Mouse (Mus musculus) myocyte (in vitro differentiated cells): ENCODE results near the gene Ina. TPM values are rescaled to one million over a fixed set of nuclear protein-coding genes. Genes with fewer than 3 reads are reported as not detected.

Experiments used
- H3K27me3 ChIP-seq: one replicate; pipeline ENCODE4 v1.6.1; 2011; ENCODE audit not compliant: control insufficient read depth, insufficient read depth, insufficient read length
- H3K36me3 ChIP-seq: one replicate; pipeline ENCODE4 v1.6.1; 2011; ENCODE audit not compliant: control insufficient read depth, insufficient read depth
- H3K4me2 ChIP-seq: one replicate; pipeline ENCODE4 v1.6.1; 2011; ENCODE audit warnings: low read depth, control low read depth
- H3K4me3 ChIP-seq: one replicate; pipeline ENCODE4 v1.5.1; 2011; ENCODE audit warnings: mild to moderate bottlenecking, control low read depth, moderate library complexity
- H3K79me2 ChIP-seq: one replicate; pipeline ENCODE4 v1.6.1; 2011; ENCODE audit not compliant: control insufficient read depth, insufficient read depth
- H3ac ChIP-seq: one replicate; pipeline ENCODE4 v1.6.1; 2011; ENCODE audit not compliant: control insufficient read depth, insufficient read length
- CEBPB ChIP-seq: IDR thresholded peaks from 2 replicates; pipeline ENCODE4 v1.6.1; 2011; ENCODE audit warnings: mild to moderate bottlenecking, moderate library complexity; ENCODE audit not compliant: poor library complexity, insufficient read depth, severe bottlenecking
- E2F4 ChIP-seq: IDR thresholded peaks from one replicate; pipeline ENCODE4 v1.6.1; 2011; ENCODE audit warnings: mild to moderate bottlenecking, control low read depth, moderate library complexity; ENCODE audit not compliant: insufficient read depth
- MAX ChIP-seq: IDR thresholded peaks from one replicate; pipeline ENCODE4 v1.6.1; 2011; ENCODE audit warnings: low read depth, mild to moderate bottlenecking, control low read depth
- MYOD1 ChIP-seq, 3 experiments: IDR thresholded peaks; one replicate each; pipeline ENCODE4 v1.6.1; 2011; ENCODE audit warnings: control low read depth in 2 of 3, low read depth in 2 of 3, mild to moderate bottlenecking in 2 of 3, moderate library complexity in 1 of 3; ENCODE audit not compliant: insufficient read length in 2 of 3, control insufficient read depth in 1 of 3
- MYOG ChIP-seq, 3 experiments: IDR thresholded peaks; one replicate each; pipeline ENCODE4 v1.6.1; 2011; ENCODE audit warnings: control low read depth in 2 of 3, low read depth in 2 of 3, mild to moderate bottlenecking in 2 of 3; ENCODE audit not compliant: insufficient read length in 2 of 3, control insufficient read depth in 1 of 3, insufficient read depth in 1 of 3
- POLR2A ChIP-seq: IDR thresholded peaks from one replicate; pipeline ENCODE4 v1.6.1; 2011; ENCODE audit warnings: low read depth, mild to moderate bottlenecking, control low read depth, moderate library complexity; ENCODE audit not compliant: insufficient read length
- POLR2AphosphoS2 ChIP-seq: IDR thresholded peaks from one replicate; pipeline ENCODE4 v1.6.1; 2011; ENCODE audit warnings: low read depth, control low read depth; ENCODE audit not compliant: insufficient read length
- REST ChIP-seq: IDR thresholded peaks from one replicate; pipeline ENCODE4 v1.6.1; 2011; ENCODE audit warnings: mild to moderate bottlenecking, control low read depth, moderate library complexity; ENCODE audit not compliant: insufficient read depth, insufficient read length
- SRF ChIP-seq: IDR thresholded peaks from one replicate; pipeline ENCODE4 v1.6.1; 2011; ENCODE audit warnings: low read depth; ENCODE audit not compliant: control insufficient read depth, insufficient read length
- TCF12 ChIP-seq: IDR thresholded peaks from one replicate; pipeline ENCODE4 v1.6.1; 2011; ENCODE audit warnings: mild to moderate bottlenecking, control low read depth; ENCODE audit not compliant: poor library complexity, insufficient read depth, severe bottlenecking
- TCF3 ChIP-seq: IDR thresholded peaks from one replicate; pipeline ENCODE4 v1.6.1; 2011; ENCODE audit warnings: low read depth, control low read depth; ENCODE audit not compliant: insufficient read length
- USF1 ChIP-seq: IDR thresholded peaks from one replicate; pipeline ENCODE4 v1.6.1; 2011; ENCODE audit warnings: low read depth, mild to moderate bottlenecking, control low read depth, moderate library complexity
- polyA plus RNA-seq: library from polyadenylated mRNA; unstranded; fragments of >200 nt; fragmentation: generic; extraction: Trizol; gene quantifications from one replicate; pipeline ENCODE4 v1.2.1, GENCODE M21; 2012; ENCODE audit warnings: missing spikeins

The Ina gene
- polyA plus RNA-seq, 1 experiment, result not detected

GRCm38 (mm10) chr19:47005873-47006272 is 8.6 kb upstream of the Ina start:
- H3K4me2 ChIP-seq, result no peak overlapping the region
- no peak overlapping the region for H3K4me3 ChIP-seq
- no peak overlapping the region for H3ac ChIP-seq
- no peaks in the 10 kb centered on the region for H3K36me3 ChIP-seq
- no peak for TF ChIP-seq TCF12
- TF ChIP-seq TCF3, result no peak
- TF ChIP-seq MYOG (IDR thresholded peaks at IDR 0.05; ENCODE audit: control insufficient read depth in 1 of 3, insufficient read depth in 1 of 3, insufficient read length in 2 of 3, low read depth in 2 of 3), result no peak
- TF ChIP-seq MAX, result no peak
- no peak for TF ChIP-seq SRF
- TF ChIP-seq POLR2A, result no peak
- TF ChIP-seq MYOD1 (IDR thresholded peaks at IDR 0.05; ENCODE audit: control insufficient read depth in 1 of 3, insufficient read length in 2 of 3, low read depth in 2 of 3), result no peak
- TF ChIP-seq POLR2AphosphoS2, result no peak
- TF ChIP-seq CEBPB, result no peak
- no peak for TF ChIP-seq USF1
- TF ChIP-seq E2F4, result no peak
- TF ChIP-seq REST, result no peak
- peaks cover 27% of the 10 kb centered on the region for H3K27me3 ChIP-seq
- no peaks in the 10 kb centered on the region for H3K79me2 ChIP-seq

GRCm38 (mm10) chr19:47006321-47006720 is 8.2 kb upstream of the Ina start:
- Histone ChIP-seq H3K27me3 (peaks cover 31% of the 10 kb centered on the region), H3K36me3 (no peaks in the 10 kb centered on the region), H3K4me3 (no peak overlapping the region), H3K4me2 (no peak overlapping the region), H3K79me2 (no peaks in the 10 kb centered on the region), H3ac (no peak overlapping the region)
- TF ChIP-seq CEBPB, result no peak
- peak; percentile 97 for TF ChIP-seq REST
- no peak for TF ChIP-seq TCF3
- no peak for TF ChIP-seq USF1

- H3K4me3 ChIP-seq, result no peak overlapping the region
- H3K79me2 ChIP-seq, result no peaks in the 10 kb centered on the region
- no peak for TF ChIP-seq CEBPB
- no peak for TF ChIP-seq USF1
- no peak for TF ChIP-seq POLR2AphosphoS2
- TF ChIP-seq TCF12, result no peak
- no peak for TF ChIP-seq SRF
- no peak for TF ChIP-seq REST
- no peak for TF ChIP-seq MAX
- no peak for TF ChIP-seq POLR2A
- TF ChIP-seq MYOG (IDR thresholded peaks at IDR 0.05; ENCODE audit: control insufficient read depth in 1 of 3, insufficient read depth in 1 of 3, insufficient read length in 2 of 3, low read depth in 2 of 3), result no peak
- no peak for TF ChIP-seq E2F4
- TF ChIP-seq TCF3, result no peak
- no peak for TF ChIP-seq MYOD1 (IDR thresholded peaks at IDR 0.05; ENCODE audit: control insufficient read depth in 1 of 3, insufficient read length in 2 of 3, low read depth in 2 of 3)
- no peak overlapping the region for H3K4me2 ChIP-seq
- peaks cover 44% of the 10 kb centered on the region for H3K27me3 ChIP-seq
- no peaks in the 10 kb centered on the region for H3K36me3 ChIP-seq
- H3ac ChIP-seq, result no peak overlapping the region
These were observed 5.1 kb upstream of the Ina start for GRCm38 (mm10) chr19:47009420-47009819.

- Histone ChIP-seq H3ac (no peak overlapping the region), H3K79me2 (no peaks in the 10 kb centered on the region), H3K27me3 (peaks cover 49% of the 10 kb centered on the region), H3K4me3 (no peak overlapping the region), H3K36me3 (no peaks in the 10 kb centered on the region), H3K4me2 (no peak overlapping the region)
- TF ChIP-seq POLR2A (no peak), REST (no peak), MYOD1 (IDR thresholded peaks at IDR 0.05; ENCODE audit: control insufficient read depth in 1 of 3, insufficient read length in 2 of 3, low read depth in 2 of 3) (no peak), SRF (no peak), MAX (no peak), TCF3 (no peak)
These were observed 4.6 kb upstream of the Ina start for GRCm38 (mm10) chr19:47009943-47010342.

DNA sequence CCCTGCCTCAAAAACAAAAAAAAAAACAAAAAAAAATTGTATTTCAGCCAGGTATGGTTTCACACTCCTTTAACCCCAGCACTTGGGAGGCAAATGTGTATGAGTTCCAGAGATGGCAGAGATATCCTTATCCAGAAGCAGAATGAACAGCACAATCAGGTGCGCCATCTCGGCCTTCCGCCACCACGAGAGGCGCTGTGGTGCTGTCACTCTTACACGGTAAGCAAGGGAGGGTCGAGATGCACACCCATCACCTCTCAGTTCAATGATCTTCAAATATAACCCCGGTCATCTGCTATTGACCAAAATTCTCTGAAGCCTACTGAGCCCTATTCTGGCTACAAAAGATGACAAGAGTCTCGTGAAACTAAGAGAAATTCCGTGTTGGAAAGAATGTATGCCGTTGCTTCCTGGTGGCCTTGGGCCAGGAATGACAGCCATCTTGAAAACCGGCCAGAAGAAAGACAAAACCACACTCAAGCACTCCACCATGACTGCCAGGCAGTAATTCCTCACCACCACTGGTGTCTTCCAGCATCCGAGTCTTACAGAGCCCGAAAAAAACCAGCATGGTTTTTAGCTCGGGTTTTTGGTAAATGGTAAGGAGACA is 1.9 kb upstream of the Ina start:
- H3K4me2 ChIP-seq, result no peak overlapping the region
- H3K79me2 ChIP-seq, result no peaks in the 10 kb centered on the region
- H3K27me3 ChIP-seq, result peaks cover 61% of the 10 kb centered on the region
- no peak overlapping the region for H3ac ChIP-seq
- no peaks in the 10 kb centered on the region for H3K36me3 ChIP-seq
- H3K4me3 ChIP-seq, result no peak overlapping the region
- TF ChIP-seq MAX, result no peak
- no peak for TF ChIP-seq MYOD1 (IDR thresholded peaks at IDR 0.05; ENCODE audit: control insufficient read depth in 1 of 3, insufficient read length in 2 of 3, low read depth in 2 of 3)
- no peak for TF ChIP-seq CEBPB
- no peak for TF ChIP-seq USF1
- TF ChIP-seq TCF12, result no peak
- TF ChIP-seq POLR2A, result no peak
- no peak for TF ChIP-seq E2F4
- no peak for TF ChIP-seq REST
- TF ChIP-seq MYOG (IDR thresholded peaks at IDR 0.05; ENCODE audit: control insufficient read depth in 1 of 3, insufficient read depth in 1 of 3, insufficient read length in 2 of 3, low read depth in 2 of 3), result no peak
- no peak for TF ChIP-seq POLR2AphosphoS2
- no peak for TF ChIP-seq TCF3
- no peak for TF ChIP-seq SRF
